Mouse (Mus musculus): ENCODE measurements around the gene Vopp1. TPM values are rescaled to one million over a fixed set of nuclear protein-coding genes. Genes with fewer than 3 reads are reported as not detected.
"Not testable (repeated sequence)": the region's sequence is repeated elsewhere in the genome, so short reads cannot be mapped to it uniquely, and the experiment has no call there.

Gene Vopp1
- polyA plus RNA-seq, 1 experiment from 2014 or later = 91.4 TPM

DNA sequence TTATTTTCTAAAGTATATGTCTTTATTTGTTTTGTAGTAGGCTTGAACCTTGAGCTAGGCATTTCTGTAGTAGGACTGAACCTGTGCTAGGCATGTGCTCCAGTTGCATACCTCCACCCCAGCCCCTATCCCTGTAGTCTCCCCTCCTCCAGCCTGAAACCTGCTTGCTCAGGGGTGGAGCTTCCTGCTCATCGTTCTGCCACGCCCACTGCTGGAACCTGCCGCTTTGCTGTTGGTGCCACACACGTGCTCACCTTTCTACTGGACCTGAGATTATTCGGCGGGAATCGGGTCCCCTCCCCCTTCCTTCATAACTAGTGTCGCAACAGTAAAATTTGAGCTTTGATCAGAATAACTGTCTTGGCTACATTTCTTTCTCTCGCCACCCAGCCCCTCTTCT is 32.1 kb downstream of the Vopp1 start:
- H3K9me3 ChIP-seq (ENCODE audit: control insufficient read depth, low read length); H3K4me2 ChIP-seq (ENCODE audit: low read depth, low read length); H3K36me3 ChIP-seq (ENCODE audit: control insufficient read depth, insufficient read depth, low read length); ATAC-seq (ENCODE audit: low read depth); H3K27me3 ChIP-seq (ENCODE audit: control insufficient read depth, insufficient read depth, low read length); H3K4me3 ChIP-seq (ENCODE audit: low read depth, low read length); H3K4me1 ChIP-seq (ENCODE audit: control insufficient read depth, insufficient read depth, low read length); H3K9ac ChIP-seq (replicated peaks; ENCODE audit: low read depth, low read length); H3K27ac ChIP-seq (ENCODE audit: low read depth, low read length): not testable (repeated sequence)
- WGBS = 84% methylated on average over 9 of the region's 9 CpGs

DNA sequence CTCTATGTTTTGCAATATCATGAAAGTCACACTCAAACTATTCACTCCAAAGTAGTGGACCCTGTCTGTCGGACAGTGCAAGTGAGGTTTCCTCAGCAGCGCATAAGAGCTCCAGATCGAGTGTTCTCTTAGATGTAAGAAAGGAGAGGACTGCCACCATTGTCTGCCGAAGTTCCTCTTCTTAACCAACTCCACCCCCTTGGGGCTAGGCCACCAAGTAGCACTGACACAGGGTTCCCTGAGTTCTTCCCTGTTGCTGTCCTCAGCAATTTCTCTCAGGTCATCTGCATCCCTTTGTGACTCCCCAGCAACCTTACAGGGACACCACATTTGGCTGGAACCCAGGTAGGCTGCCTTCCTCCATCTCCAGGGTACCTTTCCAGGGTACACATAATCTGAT is 34.4 kb downstream of the Vopp1 start:
- no peak overlapping the region for H3K4me2 ChIP-seq (ENCODE audit: low read depth, low read length)
- no peaks in the 10 kb centered on the region for H3K9me3 ChIP-seq (ENCODE audit: control insufficient read depth, low read length)
- no peak overlapping the region for H3K27ac ChIP-seq (ENCODE audit: low read depth, low read length)
- H3K9ac ChIP-seq (replicated peaks; ENCODE audit: low read depth, low read length) = no peak overlapping the region
- no peaks in the 10 kb centered on the region for H3K4me1 ChIP-seq (ENCODE audit: control insufficient read depth, insufficient read depth, low read length)
- 93% methylated on average over 4 of the region's 4 CpGs for WGBS
- H3K27me3 ChIP-seq (ENCODE audit: control insufficient read depth, insufficient read depth, low read length) = no peaks in the 10 kb centered on the region
- no peaks in the 10 kb centered on the region; the same call in 1 of the 2 replicates for H3K36me3 ChIP-seq (ENCODE audit: control insufficient read depth, insufficient read depth, low read length)
- no peak overlapping the region for H3K4me3 ChIP-seq (ENCODE audit: low read depth, low read length)
- no peak for ATAC-seq (ENCODE audit: low read depth)

DNA sequence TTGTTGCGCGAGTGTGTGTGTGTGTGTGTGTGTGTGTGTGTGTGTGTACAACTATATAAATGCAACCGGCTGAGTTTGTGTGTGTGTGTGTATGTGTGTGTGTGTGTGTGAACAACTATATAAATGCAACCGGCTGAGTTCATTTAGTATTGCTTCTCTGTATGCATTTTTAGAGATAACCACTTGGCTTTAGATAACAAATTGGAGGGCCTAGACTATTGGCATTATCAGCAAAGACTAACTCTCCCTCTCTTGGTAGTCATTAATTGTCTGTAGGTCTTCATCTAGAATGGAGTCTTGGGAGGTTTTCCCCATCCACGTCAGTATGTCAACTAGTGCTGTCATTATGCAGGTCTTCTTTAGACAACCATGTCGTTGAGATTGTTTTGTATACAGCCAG is 37.6 kb downstream of the Vopp1 start:
- 90% methylated on average over 6 of the region's 6 CpGs for WGBS

DNA sequence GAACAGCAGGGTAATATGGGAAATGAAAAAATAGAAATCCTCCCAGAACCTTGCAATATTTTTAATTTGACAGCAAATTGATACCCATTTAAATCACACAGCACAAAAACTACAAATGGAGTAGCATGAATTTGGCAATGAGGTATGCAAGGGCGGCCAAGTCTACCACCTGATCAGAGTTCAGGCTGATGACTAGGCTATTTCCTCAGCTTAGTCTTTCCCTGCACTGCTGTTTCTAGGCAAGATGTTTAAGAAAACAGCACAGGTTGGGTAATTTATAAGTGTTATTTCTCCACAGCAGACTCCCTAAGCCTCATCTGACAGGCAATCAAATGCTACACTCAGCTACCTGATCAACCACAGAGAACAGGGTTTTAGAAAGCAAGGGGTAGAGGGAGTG is 40.7 kb downstream of the Vopp1 start:
- no peak overlapping the region for H3K9ac ChIP-seq (replicated peaks; ENCODE audit: low read depth, low read length)
- H3K27ac ChIP-seq (ENCODE audit: low read depth, low read length) = no peak overlapping the region
- H3K9me3 ChIP-seq (ENCODE audit: control insufficient read depth, low read length) = no peaks in the 10 kb centered on the region
- WGBS = 100% methylated on average over 1 of the region's 1 CpGs
- no peak overlapping the region for H3K4me3 ChIP-seq (ENCODE audit: low read depth, low read length)
- no peak overlapping the region for H3K4me2 ChIP-seq (ENCODE audit: low read depth, low read length)
- H3K36me3 ChIP-seq (ENCODE audit: control insufficient read depth, insufficient read depth, low read length) = no peaks in the 10 kb centered on the region; the same call in 1 of the 2 replicates
- peak; percentile 14; the same call in 1 of the 2 replicates for ATAC-seq (ENCODE audit: low read depth)
- H3K27me3 ChIP-seq (ENCODE audit: control insufficient read depth, insufficient read depth, low read length) = no peaks in the 10 kb centered on the region
- no peaks in the 10 kb centered on the region for H3K4me1 ChIP-seq (ENCODE audit: control insufficient read depth, insufficient read depth, low read length)

More for the DNA sequence above, 37.6 kb downstream of the Vopp1 start:
- H3K4me3 ChIP-seq (ENCODE audit: low read depth, low read length) = no peak overlapping the region
- H3K9me3 ChIP-seq (ENCODE audit: control insufficient read depth, low read length) = no peaks in the 10 kb centered on the region
- no peaks in the 10 kb centered on the region for H3K4me1 ChIP-seq (ENCODE audit: control insufficient read depth, insufficient read depth, low read length)
- no peak for ATAC-seq (ENCODE audit: low read depth)
- no peaks in the 10 kb centered on the region for H3K27me3 ChIP-seq (ENCODE audit: control insufficient read depth, insufficient read depth, low read length)
- no peak overlapping the region for H3K4me2 ChIP-seq (ENCODE audit: low read depth, low read length)
- no peaks in the 10 kb centered on the region; the same call in 1 of the 2 replicates for H3K36me3 ChIP-seq (ENCODE audit: control insufficient read depth, insufficient read depth, low read length)
- H3K27ac ChIP-seq (ENCODE audit: low read depth, low read length) = no peak overlapping the region
- H3K9ac ChIP-seq (replicated peaks; ENCODE audit: low read depth, low read length) = no peak overlapping the region

DNA sequence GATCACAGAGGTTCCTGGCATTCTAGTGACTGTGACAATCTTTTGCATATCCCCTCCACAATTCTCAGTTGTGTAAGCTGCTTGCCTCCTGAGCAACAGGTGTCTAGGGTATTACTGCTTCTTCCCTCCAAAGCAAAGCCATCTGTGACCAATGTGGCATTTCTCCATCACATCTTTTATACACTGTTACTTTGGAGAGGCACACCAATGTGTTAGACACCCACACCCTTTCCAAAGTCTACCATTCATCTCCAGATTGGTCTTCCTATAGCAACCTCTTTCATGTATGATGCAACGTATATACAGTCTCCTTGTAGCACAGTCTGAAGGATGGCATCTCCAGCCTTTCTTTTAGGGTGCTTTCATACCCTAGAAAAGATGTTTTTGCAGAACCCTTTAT is 42.3 kb downstream of the Vopp1 start:
- Histone ChIP-seq H3K4me1 (ENCODE audit: control insufficient read depth, insufficient read depth, low read length) (no peaks in the 10 kb centered on the region), H3K9ac (replicated peaks; ENCODE audit: low read depth, low read length) (no peak overlapping the region), H3K27ac (ENCODE audit: low read depth, low read length) (no peak overlapping the region), H3K36me3 (ENCODE audit: control insufficient read depth, insufficient read depth, low read length) (no peaks in the 10 kb centered on the region), H3K27me3 (ENCODE audit: control insufficient read depth, insufficient read depth, low read length) (no peaks in the 10 kb centered on the region), H3K4me3 (ENCODE audit: low read depth, low read length) (no peak overlapping the region), H3K9me3 (ENCODE audit: control insufficient read depth, low read length) (no peaks in the 10 kb centered on the region), H3K4me2 (ENCODE audit: low read depth, low read length) (no peak overlapping the region)
- whole genome bisulfite sequencing = 97% methylated on average over 1 of the region's 1 CpGs
- no peak for ATAC-seq (ENCODE audit: low read depth)

DNA sequence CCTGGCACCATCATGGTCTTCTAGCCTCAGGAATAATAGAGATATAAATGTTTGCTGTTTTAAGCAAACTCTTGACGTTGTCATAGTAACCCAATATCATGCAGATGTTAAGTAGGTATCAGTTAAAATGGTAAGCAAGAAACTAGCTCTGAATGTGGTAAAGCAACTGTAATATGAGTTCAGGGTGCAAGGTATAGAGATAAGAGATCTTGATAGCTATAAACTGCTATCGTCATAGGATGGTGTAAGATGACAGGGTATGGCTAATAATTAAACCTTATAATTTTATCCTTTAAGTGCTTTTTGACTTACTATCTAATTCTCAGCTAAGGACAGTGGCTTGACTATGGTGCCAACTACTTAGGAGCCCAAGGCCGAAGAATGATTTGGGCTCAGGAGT is 44.6 kb downstream of the Vopp1 start:
- no peak overlapping the region for H3K4me2 ChIP-seq (ENCODE audit: low read depth, low read length)
- H3K4me1 ChIP-seq (ENCODE audit: control insufficient read depth, insufficient read depth, low read length) = no peaks in the 10 kb centered on the region
- no peaks in the 10 kb centered on the region for H3K9me3 ChIP-seq (ENCODE audit: control insufficient read depth, low read length)
- H3K27me3 ChIP-seq (ENCODE audit: control insufficient read depth, insufficient read depth, low read length) = no peaks in the 10 kb centered on the region
- H3K9ac ChIP-seq (replicated peaks; ENCODE audit: low read depth, low read length) = no peak overlapping the region
- H3K27ac ChIP-seq (ENCODE audit: low read depth, low read length) = no peak overlapping the region
- H3K4me3 ChIP-seq (ENCODE audit: low read depth, low read length) = no peak overlapping the region
- no peaks in the 10 kb centered on the region for H3K36me3 ChIP-seq (ENCODE audit: control insufficient read depth, insufficient read depth, low read length)
- ATAC-seq (ENCODE audit: low read depth) = no peak
- WGBS = 97% methylated on average over 3 of the region's 3 CpGs

DNA sequence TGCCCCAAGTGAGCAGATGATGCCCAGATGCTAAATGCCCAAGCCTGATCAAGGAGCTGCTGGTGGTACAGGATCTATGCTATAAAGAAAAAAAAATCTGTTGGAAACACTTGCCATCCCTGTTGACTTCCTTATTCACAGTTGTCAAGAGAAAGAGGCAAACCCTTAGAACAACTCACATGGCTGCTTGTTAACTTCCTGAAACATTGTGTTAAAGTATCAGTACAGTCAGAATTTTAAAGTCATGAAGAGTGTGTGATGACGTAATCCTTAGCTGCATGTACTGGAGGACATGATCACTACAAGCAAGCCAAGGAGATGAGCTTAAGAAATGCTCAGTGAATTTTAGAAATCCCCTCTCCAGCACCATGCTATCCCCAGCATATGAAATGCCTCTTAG is 51.2 kb downstream of the Vopp1 start:
- Histone ChIP-seq H3K4me3 (ENCODE audit: low read depth, low read length) (no peak overlapping the region), H3K27me3 (ENCODE audit: control insufficient read depth, insufficient read depth, low read length) (no peaks in the 10 kb centered on the region), H3K4me1 (ENCODE audit: control insufficient read depth, insufficient read depth, low read length) (no peaks in the 10 kb centered on the region), H3K9me3 (ENCODE audit: control insufficient read depth, low read length) (no peaks in the 10 kb centered on the region), H3K36me3 (ENCODE audit: control insufficient read depth, insufficient read depth, low read length) (peaks cover 6% of the 10 kb centered on the region; the same call in 1 of the 2 replicates), H3K9ac (replicated peaks; ENCODE audit: low read depth, low read length) (no peak overlapping the region), H3K27ac (ENCODE audit: low read depth, low read length) (no peak overlapping the region), H3K4me2 (ENCODE audit: low read depth, low read length) (no peak overlapping the region)
- 100% methylated on average over 1 of the region's 1 CpGs for WGBS
- no peak for ATAC-seq (ENCODE audit: low read depth)

DNA sequence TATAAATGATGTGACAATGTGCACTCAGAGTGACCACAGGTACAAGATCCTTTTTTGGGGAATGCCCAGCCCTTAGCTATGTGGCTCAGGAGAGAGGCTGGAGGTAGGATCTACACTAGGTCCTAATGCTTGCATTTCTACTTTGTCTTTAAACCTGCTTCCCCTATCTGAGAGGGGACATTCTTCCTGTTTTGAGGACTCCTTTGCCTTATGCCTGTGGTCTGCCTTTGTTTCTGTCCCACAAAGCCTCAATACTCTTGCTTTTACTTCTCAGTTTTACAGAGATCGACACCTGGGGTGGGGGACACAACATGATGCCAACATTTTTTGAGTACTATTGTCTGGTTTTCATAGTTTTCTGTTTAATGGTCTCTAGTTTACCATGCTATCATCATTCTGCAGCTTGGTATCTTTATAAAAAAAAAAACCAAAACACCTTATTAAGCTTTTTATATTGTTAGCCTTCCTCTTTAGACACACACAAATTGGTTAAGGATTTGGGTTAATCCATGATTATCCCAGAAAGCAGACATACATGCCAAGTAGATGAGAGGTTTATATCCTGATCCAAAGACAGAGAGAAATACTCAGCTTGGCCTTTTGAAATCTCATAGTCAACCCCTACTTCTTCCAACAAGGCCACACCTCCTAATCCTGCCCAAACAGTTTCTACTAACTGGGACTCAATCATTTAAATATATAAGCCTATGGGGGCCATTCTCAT is 54.3 kb downstream of the Vopp1 start:
- Histone ChIP-seq H3K4me2 (ENCODE audit: low read depth, low read length) (no peak overlapping the region), H3K27ac (ENCODE audit: low read depth, low read length) (no peak overlapping the region), H3K9me3 (ENCODE audit: control insufficient read depth, low read length) (no peaks in the 10 kb centered on the region), H3K4me1 (ENCODE audit: control insufficient read depth, insufficient read depth, low read length) (no peaks in the 10 kb centered on the region), H3K36me3 (ENCODE audit: control insufficient read depth, insufficient read depth, low read length) (peaks cover 6% of the 10 kb centered on the region; the same call in 1 of the 2 replicates), H3K9ac (replicated peaks; ENCODE audit: low read depth, low read length) (no peak overlapping the region), H3K27me3 (ENCODE audit: control insufficient read depth, insufficient read depth, low read length) (no peaks in the 10 kb centered on the region), H3K4me3 (ENCODE audit: low read depth, low read length) (no peak overlapping the region)
- 97% methylated on average over 1 of the region's 1 CpGs for whole genome bisulfite sequencing
- ATAC-seq (ENCODE audit: low read depth) = no peak

DNA sequence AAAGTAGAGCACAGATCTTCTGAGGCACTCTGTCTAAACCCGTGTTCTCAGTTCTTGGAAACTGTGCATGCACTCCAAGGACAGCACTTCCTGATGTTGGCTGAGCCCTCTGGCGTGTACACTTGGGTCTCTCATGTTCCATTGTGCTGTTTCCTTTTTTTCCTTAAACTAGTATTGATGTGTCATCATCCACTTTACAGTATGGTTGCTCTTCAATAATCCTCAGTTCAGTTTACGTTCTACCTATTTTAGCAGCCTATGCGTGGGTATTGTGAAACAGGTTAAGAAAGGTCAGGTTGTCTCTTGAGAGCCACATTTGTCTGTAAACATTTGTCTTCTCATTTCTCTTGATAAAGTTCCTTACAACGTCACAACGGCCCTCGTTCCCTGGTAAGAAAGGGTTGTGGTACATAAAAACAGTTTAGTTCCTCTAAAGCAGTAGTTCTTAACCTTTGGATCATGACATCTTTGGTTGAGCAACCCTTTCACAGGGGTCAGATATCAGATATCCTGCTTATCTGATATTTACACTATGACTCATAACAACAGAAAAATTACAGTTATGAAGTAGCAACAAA is 55.9 kb downstream of the Vopp1 start:
- no peak overlapping the region for H3K4me3 ChIP-seq (ENCODE audit: low read depth, low read length)
- 0 out of 2 replicates have a peak, but pooled peaks cover under 1% of the 10 kb centered on the region for H3K36me3 ChIP-seq (ENCODE audit: control insufficient read depth, insufficient read depth, low read length)
- WGBS = 91% methylated on average over 7 of the region's 7 CpGs
- no peak overlapping the region for H3K4me2 ChIP-seq (ENCODE audit: low read depth, low read length)
- no peaks in the 10 kb centered on the region for H3K4me1 ChIP-seq (ENCODE audit: control insufficient read depth, insufficient read depth, low read length)
- no peak overlapping the region for H3K27ac ChIP-seq (ENCODE audit: low read depth, low read length)
- H3K9ac ChIP-seq (replicated peaks; ENCODE audit: low read depth, low read length) = no peak overlapping the region
- H3K9me3 ChIP-seq (ENCODE audit: control insufficient read depth, low read length) = no peaks in the 10 kb centered on the region
- ATAC-seq (ENCODE audit: low read depth) = no peak
- no peaks in the 10 kb centered on the region for H3K27me3 ChIP-seq (ENCODE audit: control insufficient read depth, insufficient read depth, low read length)
